Mouse (Mus musculus): ENCODE data around the gene AW549877. TPM values are rescaled to one million over a fixed set of nuclear protein-coding genes. Genes with fewer than 3 reads are reported as not detected.

AW549877 gene
- 10 to 100 TPM; 44.8 to 47.8 TPM for total RNA-seq (2023)

GRCm38 (mm10) chr15:3995448-3996266, at the start of gene AW549877:
TSS of gene AW549877 (minus strand) at chr15:3995744.

GRCm38 (mm10) chr15:4026231-4026773, 30.8 kb upstream of the AW549877 start, which contains the start of gene Oxct1:
TSS of gene Oxct1 (plus strand) at chr15:4026383.

DNA sequence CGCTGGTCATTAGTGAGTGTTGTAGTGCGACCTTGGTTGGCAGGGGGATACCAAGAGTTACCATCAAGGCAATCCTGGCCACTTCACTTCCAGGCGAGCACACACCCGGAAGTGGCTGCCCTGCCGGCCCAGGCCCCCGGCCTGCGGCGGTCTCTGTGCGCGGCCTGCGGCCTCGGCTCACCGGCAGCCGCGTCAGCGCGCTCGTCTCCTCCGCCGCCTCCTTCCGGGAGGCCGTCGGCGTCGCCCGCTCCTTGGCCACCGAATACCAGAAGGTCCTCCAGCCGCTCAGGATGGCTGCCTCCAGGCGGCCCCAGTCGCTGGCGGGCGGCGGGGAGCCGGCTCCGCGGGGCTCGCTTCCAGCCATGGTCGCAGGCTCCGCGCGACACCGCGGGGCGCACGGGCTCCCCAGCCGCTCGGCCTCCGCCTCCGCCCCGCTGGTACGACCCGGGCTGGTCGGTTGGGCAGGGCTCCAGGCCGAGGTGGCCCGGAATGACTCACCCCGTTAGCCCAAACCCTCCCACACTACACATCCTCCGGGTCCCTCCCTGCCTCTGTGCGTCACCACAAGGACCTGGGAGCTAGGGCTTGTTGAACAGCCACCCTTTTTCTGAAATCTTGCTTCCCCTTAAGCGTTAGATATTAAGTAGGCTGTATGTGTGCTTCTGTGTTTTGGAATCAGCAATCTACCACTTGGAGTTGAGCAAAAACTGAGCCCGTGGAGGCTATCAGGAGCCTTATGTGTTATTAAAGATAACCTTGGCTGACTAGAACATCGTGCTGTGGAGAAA, 16.3 kb downstream of the AW549877 start, which contains the start of gene Fbxo4:
TSS of gene Fbxo4 (minus strand) at position 513 of the 788 bp plus-strand sequence.

Other genes starting within 250 kb of the AW549877 start
- gene Fbxo4, start 16.2 kb downstream of the AW549877 start, total RNA-seq (2023): 10 to 100 TPM; 14.4 to 15.7 TPM
- 10 to 100 TPM; 61.6 to 70.7 TPM for gene Oxct1, start 30.6 kb upstream of the AW549877 start, total RNA-seq (2023)

All from T-cell, adult 66 days (primary cell).